Mouse (Mus musculus): ENCODE data around the gene Arsg. TPM values are rescaled to one million over a fixed set of nuclear protein-coding genes. Genes with fewer than 3 reads are reported as not detected.
A peak's percentile ranks its signal among the peaks of the same experiment; 100 is the strongest.

The Arsg gene
- polyA plus RNA-seq, 1 experiment from 2014 or later, result 6.1 TPM

DNA sequence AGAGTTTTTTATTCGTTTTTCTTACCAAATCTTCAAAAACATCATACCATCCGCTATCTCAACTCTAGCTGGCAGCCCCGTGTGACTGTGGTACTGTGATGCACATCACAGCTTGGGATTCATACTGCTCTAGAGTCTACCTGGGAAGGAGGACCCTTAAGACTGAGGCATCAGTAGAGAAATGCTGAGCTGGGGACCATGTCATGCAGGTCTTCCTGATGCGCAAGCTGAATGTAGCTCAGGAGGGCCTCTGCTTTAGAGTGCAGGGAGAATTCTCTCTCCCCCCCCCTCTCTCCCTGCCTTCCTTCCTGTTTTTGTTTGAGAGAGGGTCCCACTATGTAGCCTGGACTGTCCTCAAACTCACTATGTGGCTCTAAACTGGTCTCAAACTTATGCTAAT lies 32.5 kb upstream of the Arsg start:
- peak overlapping the region; percentile 52; the same call in 1 of the 2 replicates for H3K4me3 ChIP-seq (ENCODE audit: low read length)
- WGBS, result 69% methylated on average over 4 of the region's 4 CpGs

DNA sequence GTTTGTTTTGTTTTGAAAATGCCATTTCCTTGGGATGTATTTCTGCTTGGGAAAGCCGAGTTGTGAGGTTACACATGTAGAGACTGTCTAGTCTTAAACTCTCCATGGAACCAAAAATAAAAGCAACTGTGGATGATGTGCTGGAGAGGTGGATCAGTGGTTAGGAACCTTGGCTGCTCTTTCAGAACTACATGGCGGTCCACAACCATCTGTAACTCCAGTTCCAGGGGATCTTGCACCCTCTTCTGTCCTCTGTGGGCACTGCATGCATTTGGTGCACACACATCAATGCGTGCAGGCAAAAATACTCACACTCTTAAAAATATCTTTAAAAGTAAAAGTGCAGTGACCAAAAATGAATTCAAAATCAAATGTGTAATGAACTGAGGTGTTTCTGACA lies 32.1 kb upstream of the Arsg start:
- Histone ChIP-seq H3K4me1 (ENCODE audit: control insufficient read depth, insufficient read depth, low read length) (0 out of 2 replicates have a peak, but pooled peaks cover 6% of the 10 kb centered on the region), H3K36me3 (ENCODE audit: control insufficient read depth, insufficient read depth, low read length) (peaks cover 16% of the 10 kb centered on the region; the same call in 1 of the 2 replicates), H3K27me3 (ENCODE audit: control insufficient read depth, insufficient read depth, low read length) (no peaks in the 10 kb centered on the region), H3K4me3 (ENCODE audit: low read length) (no peak overlapping the region), H3K27ac (ENCODE audit: low read depth, low read length) (no peak overlapping the region), H3K4me2 (replicated peaks; ENCODE audit: low read depth, low read length) (no peak overlapping the region), H3K9me3 (ENCODE audit: control insufficient read depth, low read length) (no peaks in the 10 kb centered on the region), H3K9ac (ENCODE audit: low read depth, low read length) (no peak overlapping the region)
- ATAC-seq (ENCODE audit: low FRiP score, low TSS enrichment), result no peak
- WGBS, result 62% methylated on average over 3 of the region's 3 CpGs

More for the DNA sequence above, 32.5 kb upstream of the Arsg start:
- Histone ChIP-seq H3K27me3 (ENCODE audit: control insufficient read depth, insufficient read depth, low read length) (no peaks in the 10 kb centered on the region), H3K36me3 (ENCODE audit: control insufficient read depth, insufficient read depth, low read length) (peaks cover 21% of the 10 kb centered on the region), H3K4me2 (replicated peaks; ENCODE audit: low read depth, low read length) (peak overlapping the region; percentile 85), H3K27ac (ENCODE audit: low read depth, low read length) (no peak overlapping the region), H3K9me3 (ENCODE audit: control insufficient read depth, low read length) (no peaks in the 10 kb centered on the region), H3K9ac (ENCODE audit: low read depth, low read length) (no peak overlapping the region), H3K4me1 (ENCODE audit: control insufficient read depth, insufficient read depth, low read length) (0 out of 2 replicates have a peak, but pooled peaks cover 6% of the 10 kb centered on the region)
- no peak for ATAC-seq (ENCODE audit: low FRiP score, low TSS enrichment)

DNA sequence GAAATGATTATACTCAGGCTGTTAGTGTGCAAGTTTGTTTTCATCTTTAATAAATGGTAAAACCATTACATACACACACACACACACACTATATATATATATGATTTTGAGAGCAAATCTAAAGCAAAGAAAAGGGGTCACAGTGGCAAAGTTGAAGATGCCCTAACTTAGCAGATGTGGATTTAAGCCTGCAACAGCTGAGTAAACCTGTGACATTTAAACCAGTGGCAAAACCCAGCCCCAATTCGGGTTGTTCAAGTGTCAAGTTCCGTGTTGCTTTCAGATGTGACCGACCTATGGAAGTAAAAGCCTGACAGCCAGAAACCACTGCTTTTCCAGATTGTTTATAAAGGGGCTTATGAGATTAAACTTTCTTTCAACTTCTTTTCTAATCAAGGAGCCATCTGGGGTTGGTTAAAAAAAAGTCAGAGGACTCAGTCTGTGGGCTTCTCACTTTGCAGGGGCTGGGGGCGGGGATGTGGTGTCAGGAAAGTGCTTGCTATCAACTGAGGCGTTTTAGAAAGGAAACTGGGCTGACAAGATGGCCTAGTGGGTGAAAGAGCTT lies 30.9 kb upstream of the Arsg start:
- Histone ChIP-seq H3K4me2 (replicated peaks; ENCODE audit: low read depth, low read length) (no peak overlapping the region), H3K27me3 (ENCODE audit: control insufficient read depth, insufficient read depth, low read length) (no peaks in the 10 kb centered on the region), H3K9me3 (ENCODE audit: control insufficient read depth, low read length) (no peaks in the 10 kb centered on the region), H3K9ac (ENCODE audit: low read depth, low read length) (0 out of 2 replicates have a peak overlapping the region, but pooled peaks have one; percentile 7), H3K4me3 (ENCODE audit: low read length) (no peak overlapping the region), H3K36me3 (ENCODE audit: control insufficient read depth, insufficient read depth, low read length) (peaks cover 5% of the 10 kb centered on the region; the same call in 1 of the 2 replicates), H3K27ac (ENCODE audit: low read depth, low read length) (no peak overlapping the region), H3K4me1 (ENCODE audit: control insufficient read depth, insufficient read depth, low read length) (0 out of 2 replicates have a peak, but pooled peaks cover 6% of the 10 kb centered on the region)
- ATAC-seq (ENCODE audit: low FRiP score, low TSS enrichment), result no peak
- WGBS, result 33% methylated on average over 5 of the region's 5 CpGs

DNA sequence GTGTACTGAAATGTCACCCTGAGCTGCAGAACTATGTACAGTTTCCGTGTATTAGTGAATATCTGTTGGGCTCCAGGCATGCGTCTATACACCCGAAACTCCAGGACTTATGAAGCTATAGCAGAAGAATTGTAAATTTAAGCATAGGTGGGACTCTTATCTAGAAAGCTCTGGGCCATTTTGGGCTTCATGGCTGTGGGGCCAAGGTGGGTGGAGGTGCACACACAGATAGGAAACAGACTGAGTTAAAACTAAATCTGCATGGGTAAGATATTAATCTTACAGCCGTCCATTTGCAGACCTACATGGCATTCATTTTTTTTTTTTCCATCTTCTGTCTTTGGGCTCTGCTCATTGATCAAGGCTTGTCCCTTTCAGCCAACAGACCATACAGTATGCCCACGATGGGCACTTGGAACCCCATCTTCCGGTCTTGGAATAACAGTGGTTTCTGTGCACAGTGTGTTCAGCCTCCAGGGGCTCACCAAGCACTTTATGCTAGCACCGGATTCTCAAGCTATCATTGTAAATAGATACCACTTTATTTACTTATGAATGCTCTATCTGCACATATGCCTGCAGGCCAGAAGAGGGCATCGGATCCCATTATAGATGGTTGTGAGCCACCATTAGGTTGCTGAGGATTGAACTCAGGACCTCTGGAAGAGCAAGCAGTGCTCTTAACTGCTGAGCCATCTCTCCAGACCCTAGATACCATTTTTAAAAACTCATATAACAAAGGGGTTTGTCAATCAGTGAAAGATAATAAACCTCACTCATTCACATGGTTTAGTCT lies 29.5 kb upstream of the Arsg start:
- H3K9ac ChIP-seq (ENCODE audit: low read depth, low read length), result no peak overlapping the region
- no peak overlapping the region for H3K4me2 ChIP-seq (replicated peaks; ENCODE audit: low read depth, low read length)
- no peaks in the 10 kb centered on the region for H3K27me3 ChIP-seq (ENCODE audit: control insufficient read depth, insufficient read depth, low read length)
- no peak overlapping the region for H3K27ac ChIP-seq (ENCODE audit: low read depth, low read length)
- ATAC-seq (ENCODE audit: low FRiP score, low TSS enrichment), result no peak
- no peaks in the 10 kb centered on the region for H3K9me3 ChIP-seq (ENCODE audit: control insufficient read depth, low read length)
- H3K36me3 ChIP-seq (ENCODE audit: control insufficient read depth, insufficient read depth, low read length), result no peaks in the 10 kb centered on the region
- WGBS, result 90% methylated on average over 8 of the region's 8 CpGs
- H3K4me1 ChIP-seq (ENCODE audit: control insufficient read depth, insufficient read depth, low read length), result 0 out of 2 replicates have a peak, but pooled peaks cover 6% of the 10 kb centered on the region
- no peak overlapping the region for H3K4me3 ChIP-seq (ENCODE audit: low read length)

DNA sequence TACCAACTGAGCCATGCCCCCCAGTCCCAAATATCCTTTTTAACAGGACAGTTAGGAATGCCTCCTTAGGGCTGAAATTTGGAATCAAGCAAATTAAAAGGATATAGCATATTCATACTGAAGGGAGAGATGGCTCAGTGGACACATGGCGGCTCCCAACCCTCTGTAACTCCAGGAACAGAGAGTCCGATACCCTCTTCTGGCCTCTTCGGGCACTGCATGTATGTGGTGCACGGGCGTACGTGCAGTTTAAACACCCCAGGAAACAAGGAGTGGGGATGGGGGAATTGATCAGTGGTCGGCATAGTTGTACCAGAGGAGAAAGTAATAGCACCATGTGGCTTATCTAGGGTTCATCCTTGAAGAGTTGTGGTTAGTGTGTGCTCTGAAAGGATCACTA lies 28.6 kb upstream of the Arsg start:
- Histone ChIP-seq H3K9ac (ENCODE audit: low read depth, low read length) (no peak overlapping the region), H3K36me3 (ENCODE audit: control insufficient read depth, insufficient read depth, low read length) (no peaks in the 10 kb centered on the region), H3K9me3 (ENCODE audit: control insufficient read depth, low read length) (no peaks in the 10 kb centered on the region), H3K4me3 (ENCODE audit: low read length) (no peak overlapping the region), H3K4me2 (replicated peaks; ENCODE audit: low read depth, low read length) (no peak overlapping the region), H3K27me3 (ENCODE audit: control insufficient read depth, insufficient read depth, low read length) (no peaks in the 10 kb centered on the region), H3K4me1 (ENCODE audit: control insufficient read depth, insufficient read depth, low read length) (0 out of 2 replicates have a peak, but pooled peaks cover 6% of the 10 kb centered on the region), H3K27ac (ENCODE audit: low read depth, low read length) (no peak overlapping the region)
- no peak for ATAC-seq (ENCODE audit: low FRiP score, low TSS enrichment)
- 62% methylated on average over 7 of the region's 7 CpGs for WGBS

DNA sequence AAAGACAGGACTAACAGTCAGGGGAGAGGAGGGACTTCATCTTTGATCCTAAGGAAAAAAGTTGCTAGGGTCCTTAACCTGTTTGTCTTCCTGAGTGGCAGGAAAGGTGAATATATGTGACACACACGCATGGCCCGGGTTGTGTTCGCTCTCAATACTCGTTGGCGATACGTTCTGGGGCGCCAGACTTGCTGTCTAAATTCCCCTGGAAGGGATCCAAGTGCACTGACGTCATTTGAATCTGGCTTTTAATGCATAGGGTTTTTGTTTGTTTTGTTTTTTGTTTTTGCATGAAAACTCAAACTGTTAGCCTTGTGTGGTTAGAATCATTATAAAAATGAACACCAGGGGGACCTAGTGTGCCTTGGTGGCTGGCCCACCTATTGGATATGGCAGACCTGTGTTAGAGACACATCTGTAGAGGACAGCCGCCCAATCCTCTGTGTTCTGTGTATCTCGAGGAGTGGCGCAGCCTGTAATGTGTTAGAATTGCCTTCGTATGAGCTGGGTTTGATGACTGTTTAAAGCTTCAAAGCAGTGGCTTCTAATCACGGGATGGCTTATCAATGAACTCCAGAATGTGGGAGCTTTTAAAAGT lies 27.6 kb upstream of the Arsg start:
- H3K4me1 ChIP-seq (ENCODE audit: control insufficient read depth, insufficient read depth, low read length), result 0 out of 2 replicates have a peak, but pooled peaks cover 3% of the 10 kb centered on the region
- WGBS, result 55% methylated on average over 13 of the region's 13 CpGs
- no peak overlapping the region for H3K4me2 ChIP-seq (replicated peaks; ENCODE audit: low read depth, low read length)

DNA sequence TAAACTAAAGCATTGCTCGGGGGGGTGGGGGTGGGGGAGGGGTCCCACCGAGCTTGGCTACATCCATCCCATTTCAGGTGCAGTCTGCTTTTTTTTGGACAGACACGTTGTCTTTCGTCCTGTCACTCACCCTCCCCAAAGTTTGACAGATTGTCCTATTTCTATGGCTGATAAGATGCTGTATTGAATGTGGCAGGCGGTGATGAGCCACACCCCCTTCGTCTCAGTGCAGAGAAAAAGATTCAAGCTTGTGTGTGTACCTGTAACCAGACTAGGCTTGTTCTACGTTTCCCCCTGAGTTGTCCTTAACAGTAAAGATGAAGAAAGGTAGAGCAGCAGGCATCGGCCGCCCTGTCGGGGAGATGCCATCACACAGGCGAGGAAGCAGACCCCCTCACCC lies 22.0 kb upstream of the Arsg start:
- Histone ChIP-seq H3K9me3 (ENCODE audit: control insufficient read depth, low read length) (no peaks in the 10 kb centered on the region), H3K4me1 (ENCODE audit: control insufficient read depth, insufficient read depth, low read length) (no peaks in the 10 kb centered on the region), H3K27me3 (ENCODE audit: control insufficient read depth, insufficient read depth, low read length) (no peaks in the 10 kb centered on the region), H3K27ac (ENCODE audit: low read depth, low read length) (no peak overlapping the region), H3K9ac (ENCODE audit: low read depth, low read length) (no peak overlapping the region), H3K4me2 (replicated peaks; ENCODE audit: low read depth, low read length) (no peak overlapping the region), H3K4me3 (ENCODE audit: low read length) (no peak overlapping the region), H3K36me3 (ENCODE audit: control insufficient read depth, insufficient read depth, low read length) (peaks cover 21% of the 10 kb centered on the region; the same call in 1 of the 2 replicates)
- 90% methylated on average over 11 of the region's 11 CpGs for whole genome bisulfite sequencing
- no peak for ATAC-seq (ENCODE audit: low FRiP score, low TSS enrichment)

More for the DNA sequence above, 27.6 kb upstream of the Arsg start:
- ATAC-seq (ENCODE audit: low FRiP score, low TSS enrichment), result peak; percentile 61; the same call in 1 of the 2 replicates
- Histone ChIP-seq H3K27ac (ENCODE audit: low read depth, low read length) (no peak overlapping the region), H3K4me3 (ENCODE audit: low read length) (no peak overlapping the region), H3K27me3 (ENCODE audit: control insufficient read depth, insufficient read depth, low read length) (no peaks in the 10 kb centered on the region), H3K9me3 (ENCODE audit: control insufficient read depth, low read length) (no peaks in the 10 kb centered on the region), H3K9ac (ENCODE audit: low read depth, low read length) (no peak overlapping the region), H3K36me3 (ENCODE audit: control insufficient read depth, insufficient read depth, low read length) (no peaks in the 10 kb centered on the region)

- no peaks in the 10 kb centered on the region for H3K27me3 ChIP-seq (ENCODE audit: control insufficient read depth, insufficient read depth, low read length)
- ATAC-seq (ENCODE audit: low FRiP score, low TSS enrichment), result no peak
- 94% methylated on average over 5 of the region's 5 CpGs for WGBS
- no peak overlapping the region for H3K4me2 ChIP-seq (replicated peaks; ENCODE audit: low read depth, low read length)
- no peak overlapping the region for H3K27ac ChIP-seq (ENCODE audit: low read depth, low read length)
- no peaks in the 10 kb centered on the region for H3K9me3 ChIP-seq (ENCODE audit: control insufficient read depth, low read length)
- no peak overlapping the region for H3K9ac ChIP-seq (ENCODE audit: low read depth, low read length)
- H3K36me3 ChIP-seq (ENCODE audit: control insufficient read depth, insufficient read depth, low read length), result peaks cover 37% of the 10 kb centered on the region; the same call in 1 of the 2 replicates
- no peaks in the 10 kb centered on the region for H3K4me1 ChIP-seq (ENCODE audit: control insufficient read depth, insufficient read depth, low read length)
- no peak overlapping the region for H3K4me3 ChIP-seq (ENCODE audit: low read length)
Observed at GRCm38 (mm10) chr11:109456261-109456660, 16.9 kb upstream of the Arsg start.
